Mouse (Mus musculus) fibroblast of lung, adult 2 months (primary cell): Measurements from ENCODE around the gene Map9.
"Not testable (repeated sequence)": the region's sequence is repeated elsewhere in the genome, so short reads cannot be mapped to it uniquely, and the experiment has no call there.

ENCODE experiments used
- DNase-seq: peaks from one replicate; pipeline ENCODE4 v3.0.0-alpha.2; 2011; ENCODE audit warnings: low read depth

The Map9 gene

GRCm38 (mm10) chr3:82412397-82412796, 54.6 kb downstream of the Map9 start:
- no peak for DNase-seq

- no peak for DNase-seq
Observed at GRCm38 (mm10) chr3:82417958-82418357, 60.1 kb downstream of the Map9 start.

- DNase-seq = no peak
Observed at GRCm38 (mm10) chr3:82435351-82435750, 77.5 kb downstream of the Map9 start.

- DNase-seq = no peak
Observed at GRCm38 (mm10) chr3:82440976-82441375, 83.1 kb downstream of the Map9 start.

- not testable (repeated sequence) for DNase-seq
Observed at GRCm38 (mm10) chr3:82441601-82442000, 83.8 kb downstream of the Map9 start.
